Mouse (Mus musculus): ENCODE data around the gene Gm10376.
"Not testable (repeated sequence)": the region's sequence is repeated elsewhere in the genome, so short reads cannot be mapped to it uniquely, and the experiment has no call there.

The Gm10376 gene

DNA sequence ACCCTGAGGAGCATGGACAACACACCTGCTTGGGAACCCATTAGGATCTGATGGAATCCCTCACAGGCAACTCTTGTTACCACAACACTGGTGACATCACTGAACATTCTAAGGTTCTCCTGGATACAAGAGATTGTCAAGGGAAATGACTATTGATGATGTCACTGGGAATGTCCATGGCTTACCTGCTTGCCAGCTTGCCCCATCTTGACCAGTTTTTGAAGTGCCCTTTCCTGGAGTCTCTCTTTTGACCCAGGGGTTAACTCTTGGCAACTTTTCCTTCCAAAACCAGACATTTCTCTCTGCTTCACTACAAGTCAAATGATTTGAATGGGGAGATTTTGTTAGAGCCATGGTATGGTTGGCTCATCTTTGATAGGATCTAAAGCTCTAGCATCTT is at the start of gene Gm10376:
Gm10376 (minus strand) TSS at position 101 of the 400 bp plus-strand sequence.
- DNase-seq (ENCODE audit: low read depth, low spot score) = not testable (repeated sequence)

DNA sequence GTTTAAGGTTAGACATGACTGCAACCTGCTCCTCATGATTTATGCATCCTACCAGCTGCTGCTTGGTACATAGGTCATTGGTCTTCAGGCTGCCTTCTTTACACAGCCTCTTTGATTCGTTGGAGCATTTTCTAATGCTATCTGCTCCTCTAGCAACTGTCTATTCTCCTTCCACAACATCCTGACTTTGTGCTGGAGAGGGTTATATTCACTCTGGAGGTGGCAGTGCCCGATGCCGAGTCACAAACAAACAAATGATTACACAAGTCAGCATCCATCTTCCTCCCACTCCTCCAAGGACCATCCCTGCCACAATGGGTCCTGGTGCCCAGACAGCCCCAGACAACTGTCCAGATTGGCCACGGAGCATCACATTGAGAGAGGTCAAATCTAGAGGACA is 44.8 kb upstream of the Gm10376 start:
- not testable (repeated sequence) for DNase-seq (ENCODE audit: low read depth, low spot score)

DNA sequence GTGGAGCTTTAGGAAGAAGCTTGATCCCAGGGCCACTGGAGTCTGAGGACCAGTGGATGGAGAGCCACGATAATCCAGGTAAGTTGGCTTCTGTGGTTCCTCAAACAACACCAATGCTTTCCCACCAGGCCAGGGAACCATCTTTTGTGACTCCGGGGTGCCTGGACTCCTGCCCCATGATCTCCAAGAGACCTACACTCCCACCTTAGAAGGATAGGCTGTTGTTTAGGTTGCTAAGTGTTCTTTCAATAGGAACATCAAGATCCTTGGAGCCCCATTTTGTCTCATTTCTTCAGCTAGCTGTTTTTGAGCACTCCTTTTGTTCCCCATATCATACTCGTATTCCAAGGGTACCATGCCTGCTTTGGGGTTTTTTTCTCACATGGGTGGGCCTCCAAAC is 42.6 kb upstream of the Gm10376 start:
- DNase-seq (ENCODE audit: low read depth, low spot score) = not testable (repeated sequence)

DNA sequence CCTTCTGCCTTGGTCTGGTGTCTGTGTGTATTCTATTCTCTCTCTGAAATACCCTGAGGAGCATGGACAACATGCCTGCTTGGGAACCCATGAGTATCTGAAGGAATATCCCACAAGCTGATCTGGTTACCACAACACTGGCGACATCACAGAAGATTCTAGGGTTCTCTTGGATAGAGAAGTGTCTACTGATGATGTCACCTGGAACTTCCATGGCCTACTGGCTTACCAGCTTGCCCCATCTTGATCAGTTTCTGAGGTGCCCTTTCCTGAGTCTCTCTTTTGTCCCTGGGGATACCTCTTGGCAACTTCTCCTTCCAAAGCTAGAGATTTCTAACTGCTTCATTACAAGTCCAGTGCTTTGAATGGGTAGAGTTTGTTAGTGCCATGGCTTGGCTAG is 21.9 kb downstream of the Gm10376 start, which contains the start of gene Gm8082:
Gm8082 (minus strand) TSS at position 101 of the 400 bp plus-strand sequence.
- not testable (repeated sequence) for DNase-seq (ENCODE audit: low read depth, low spot score)

Data from retina, adult 2 months (tissue).